Mouse (Mus musculus) cerebellum, adult (tissue): ENCODE results near the gene Bmp8a.
"Not testable (repeated sequence)": the region's sequence is repeated elsewhere in the genome, so short reads cannot be mapped to it uniquely, and the experiment has no call there.

ENCODE experiments used
- ATAC-seq: cut with Nextera tagmentation; 2 replicates; pipeline ENCODE4 v1.9.2; 2017; ENCODE audit warnings: mild to moderate bottlenecking, moderate library complexity, mixed read lengths; ENCODE audit not compliant: insufficient number of reproducible peaks, low FRiP score, low TSS enrichment

Gene Bmp8a

DNA sequence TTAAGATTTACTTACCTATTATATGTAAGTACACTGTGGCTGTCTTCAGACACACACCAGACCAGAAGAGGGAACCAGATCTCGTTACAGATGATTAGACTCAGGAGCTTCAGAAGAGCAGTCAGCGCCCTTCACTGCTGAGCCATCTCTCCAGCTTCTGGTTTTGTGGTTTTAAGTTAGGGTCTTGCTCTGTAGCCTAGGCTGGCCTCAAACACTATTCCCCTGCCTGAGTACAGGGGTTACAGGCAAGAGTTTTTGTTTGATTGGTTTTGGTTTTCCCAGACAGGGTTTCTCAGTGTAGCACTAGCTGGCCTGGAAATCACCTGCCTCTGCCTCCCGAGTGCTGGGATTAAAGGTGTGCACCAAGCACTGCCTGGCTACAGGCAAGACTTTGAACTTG is 50.7 kb downstream of the Bmp8a start:
- ATAC-seq = no peak

DNA sequence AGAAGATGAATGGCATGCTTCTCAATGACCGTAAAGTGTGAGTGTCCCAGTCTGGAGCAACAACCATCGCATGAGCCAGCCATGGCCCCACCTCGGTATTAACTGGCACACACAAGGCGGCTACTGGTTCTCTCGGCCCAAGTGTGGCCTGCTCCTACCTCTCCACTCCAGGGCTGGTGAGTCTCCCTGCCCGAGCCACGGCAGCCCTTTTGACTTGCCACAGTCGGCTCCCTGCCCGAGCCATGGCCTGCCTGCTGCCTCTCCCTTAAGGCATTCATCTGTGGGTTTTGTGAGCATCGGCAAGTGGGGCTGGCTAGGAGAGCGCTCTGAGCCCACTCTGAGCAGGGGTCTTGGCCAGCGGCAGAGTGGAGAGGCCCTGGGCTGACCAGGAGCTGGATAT is 54.0 kb downstream of the Bmp8a start:
- ATAC-seq = no peak

DNA sequence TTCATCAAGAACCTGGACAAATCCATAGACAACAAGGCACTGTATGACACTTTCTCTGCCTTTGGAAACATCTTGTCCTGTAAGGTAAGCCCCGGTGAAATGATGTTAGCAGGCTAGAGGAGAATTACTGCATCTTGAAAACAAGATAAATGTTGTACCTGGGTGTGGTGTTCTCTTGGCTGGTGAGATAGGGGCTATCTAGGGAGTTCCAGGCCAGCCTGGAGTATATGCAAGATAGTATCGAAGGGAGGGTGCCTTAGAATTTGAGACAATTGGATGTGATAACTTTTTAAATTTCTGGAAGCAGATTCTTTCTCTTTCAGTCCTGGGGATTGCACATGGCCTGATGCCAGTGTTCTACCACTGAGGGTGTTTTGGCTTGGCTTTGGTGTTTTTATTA is 56.3 kb downstream of the Bmp8a start:
- no peak for ATAC-seq

DNA sequence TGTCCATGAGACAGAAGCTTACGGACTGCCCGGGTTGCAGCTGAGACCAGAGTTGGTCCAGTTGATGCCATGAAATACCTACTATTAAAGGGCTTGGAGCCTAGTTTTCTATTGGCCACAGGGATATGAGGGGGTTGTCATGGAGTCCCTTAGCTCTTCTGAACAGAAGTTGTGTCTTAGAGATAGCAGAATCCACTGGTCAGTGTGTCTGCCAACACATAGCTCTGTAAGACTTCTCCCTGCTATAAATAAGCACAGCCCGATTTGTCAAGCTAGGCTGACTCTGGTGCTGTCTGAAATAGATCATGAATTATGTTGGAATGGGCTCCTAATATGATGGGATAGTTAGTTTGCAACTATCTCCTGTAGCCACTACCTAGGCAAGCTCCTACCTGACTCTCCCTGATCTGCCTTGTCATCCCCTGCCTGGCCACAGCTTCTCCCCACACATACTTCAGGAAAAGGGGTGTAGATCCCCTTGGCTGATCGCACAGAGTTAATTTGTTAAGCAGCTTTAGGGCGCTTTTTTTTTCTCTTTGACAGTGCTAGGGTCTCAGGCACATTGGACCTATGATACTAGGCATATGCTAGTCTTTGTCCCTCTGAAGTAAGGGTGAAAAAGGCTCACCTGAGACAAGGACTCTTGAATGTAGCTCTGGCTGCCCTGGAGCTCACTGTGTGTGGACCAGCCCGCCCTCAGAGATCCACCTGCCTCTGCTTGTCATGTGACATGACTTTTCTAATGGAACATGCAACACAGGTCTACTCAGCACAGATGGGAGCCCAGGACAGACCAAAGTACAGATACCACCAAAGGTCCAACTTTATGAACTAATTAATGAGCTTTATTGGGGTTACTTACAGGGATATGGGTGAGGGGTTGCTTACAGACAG is 58.1 kb downstream of the Bmp8a start:
- no peak for ATAC-seq

DNA sequence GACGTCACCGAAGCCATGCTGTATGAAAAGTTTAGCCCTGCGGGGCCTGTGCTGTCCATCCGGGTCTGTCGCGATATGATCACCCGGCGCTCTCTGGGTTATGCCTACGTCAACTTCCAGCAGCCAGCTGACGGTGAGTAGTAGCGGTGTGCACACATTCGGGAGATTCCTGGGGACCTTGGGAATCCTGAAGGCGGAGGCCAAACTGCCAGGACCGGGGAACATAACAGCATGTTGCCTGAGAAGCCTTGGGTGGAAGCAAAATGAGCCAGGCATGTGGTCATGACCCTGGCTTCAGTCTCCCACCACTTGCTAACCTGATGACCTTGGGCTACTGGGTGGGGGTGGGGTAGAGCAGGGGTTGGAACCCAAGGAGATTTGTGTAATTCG is 59.4 kb downstream of the Bmp8a start:
- ATAC-seq = not testable (repeated sequence)

DNA sequence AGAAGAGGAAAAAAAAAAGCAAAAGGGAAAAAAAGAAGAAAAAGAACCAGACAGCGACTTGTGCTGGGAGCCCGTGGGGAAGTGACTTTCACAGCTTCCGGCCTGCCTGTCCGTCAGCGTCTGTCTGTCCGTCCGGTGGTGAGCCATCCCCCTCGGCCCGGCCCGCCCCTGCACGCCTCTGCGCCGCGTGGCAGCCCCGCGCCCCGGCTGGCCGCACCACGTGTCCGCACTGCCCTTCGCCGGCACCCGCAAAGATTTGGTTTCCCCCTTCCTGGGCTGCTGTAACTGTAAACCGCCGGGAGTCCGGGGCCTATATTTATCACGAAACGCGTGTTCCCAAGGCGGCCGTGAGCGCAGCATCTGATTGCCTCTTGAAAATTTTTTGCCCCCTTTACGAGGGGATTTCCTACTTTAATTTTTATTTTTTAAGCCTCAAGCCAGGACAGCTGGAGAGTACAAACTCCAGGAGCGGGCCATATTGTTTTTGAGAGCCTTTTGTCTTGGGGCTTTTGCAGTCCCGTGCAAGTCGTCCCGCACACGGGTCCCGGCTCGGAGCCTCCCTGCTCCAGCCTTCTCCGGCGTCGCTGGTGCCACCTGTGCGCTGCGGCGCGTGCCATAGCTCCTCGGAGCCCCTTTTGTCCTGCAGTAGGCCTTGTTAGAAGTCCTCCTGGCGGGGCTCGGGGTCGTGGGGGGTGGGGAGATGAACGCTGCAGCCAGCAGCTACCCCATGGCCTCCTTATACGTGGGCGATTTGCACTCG is 60.0 kb downstream of the Bmp8a start:
- ATAC-seq = not testable (repeated sequence)

DNA sequence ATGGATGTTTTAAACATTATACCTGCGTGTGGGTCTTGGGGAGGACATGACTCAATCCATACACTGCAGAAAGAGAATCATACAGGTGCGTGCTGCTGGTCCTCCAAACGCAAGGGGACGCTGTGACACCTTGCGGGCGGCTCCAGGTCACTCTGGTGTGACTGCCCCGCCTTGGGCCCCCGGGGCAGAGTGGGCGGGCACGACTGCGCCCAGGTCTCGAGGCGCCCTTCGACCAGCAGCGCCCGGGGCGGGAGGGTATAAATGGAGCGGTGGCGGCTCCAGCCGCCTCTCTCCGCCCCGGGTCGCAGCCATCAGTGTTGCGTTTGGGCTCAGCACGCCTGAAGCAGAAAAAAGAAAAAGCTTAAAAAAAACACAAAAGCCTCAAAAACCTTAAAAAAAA is 60.6 kb downstream of the Bmp8a start:
- peak; percentile 90 for ATAC-seq

DNA sequence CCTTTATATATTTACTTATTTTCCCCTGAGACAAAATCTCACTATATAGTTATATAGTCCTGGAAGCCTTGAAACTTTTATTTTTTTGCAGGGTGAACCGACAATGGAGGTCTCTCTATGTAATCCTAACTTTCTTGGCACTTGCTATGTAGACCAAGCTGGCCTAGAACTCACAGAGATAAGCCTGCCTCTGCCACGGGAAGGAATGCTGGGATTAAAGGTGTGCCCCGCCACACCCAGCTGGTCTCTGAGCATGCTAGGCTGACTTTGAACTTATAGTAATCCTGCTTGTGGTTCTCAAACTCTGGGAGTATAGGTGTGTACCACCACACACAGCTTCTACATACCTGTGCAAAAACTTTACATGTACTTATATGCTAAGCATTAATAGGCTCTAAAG is 62.9 kb downstream of the Bmp8a start:
- ATAC-seq = no peak

DNA sequence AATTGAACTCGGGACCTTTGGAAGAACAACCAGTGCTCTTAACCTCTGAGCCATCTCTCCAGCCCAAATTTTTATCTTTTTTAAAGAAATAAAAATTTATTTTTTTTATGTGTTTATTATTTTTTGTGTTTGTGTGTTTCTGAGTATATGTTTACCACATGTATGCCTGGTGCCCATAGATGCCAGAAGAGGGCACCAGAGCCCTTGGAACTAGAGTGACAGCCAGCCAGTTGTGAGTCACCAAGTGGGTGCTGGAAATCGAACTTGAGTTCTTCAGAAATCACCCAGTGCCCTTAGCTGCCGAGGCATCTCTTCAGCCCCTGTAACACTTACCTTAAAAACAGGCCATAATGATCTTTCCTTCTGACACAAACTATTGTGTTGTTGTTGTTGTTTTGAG is 72.0 kb downstream of the Bmp8a start:
- no peak for ATAC-seq
